Mouse (Mus musculus) adrenal gland, postnatal 25 days (tissue): ENCODE results near the gene Lhfp. TPM values are rescaled to one million over a fixed set of nuclear protein-coding genes. Genes with fewer than 3 reads are reported as not detected.
"Not testable (repeated sequence)": the region's sequence is repeated elsewhere in the genome, so short reads cannot be mapped to it uniquely, and the experiment has no call there.

Experiments used
- DNase-seq: peaks from one replicate; pipeline ENCODE4 v3.0.0; 2021; ENCODE audit warnings: mixed read lengths
- total RNA-seq: library from RNA; stranded (reverse); gene quantifications from 2 replicates; pipeline ENCODE4 v1.2.3, GENCODE M21; 2021

Gene Lhfp
- total RNA-seq, 1 experiment from 2014 or later, result 20.4 TPM

DNA sequence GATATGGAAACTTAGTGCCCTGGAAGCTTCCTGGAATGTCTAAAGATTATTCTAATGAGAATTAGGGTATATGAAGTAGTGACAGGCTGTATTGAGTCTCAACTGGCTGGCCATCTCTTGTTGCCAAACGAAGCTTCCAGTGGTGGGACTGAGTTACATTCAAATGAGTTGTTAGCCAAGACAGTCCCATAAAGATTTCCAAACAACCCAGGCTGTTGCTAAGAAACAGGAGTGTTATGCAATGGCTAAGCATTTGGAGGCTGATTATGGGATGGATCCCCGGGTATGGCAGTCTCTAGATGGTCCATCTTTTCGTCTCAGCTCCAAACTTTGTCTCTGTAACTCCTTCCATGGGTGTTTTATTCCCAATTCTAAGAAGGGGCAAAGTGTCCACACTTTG, 240.7 kb downstream of the Lhfp start:
- not testable (repeated sequence) for DNase-seq

DNA sequence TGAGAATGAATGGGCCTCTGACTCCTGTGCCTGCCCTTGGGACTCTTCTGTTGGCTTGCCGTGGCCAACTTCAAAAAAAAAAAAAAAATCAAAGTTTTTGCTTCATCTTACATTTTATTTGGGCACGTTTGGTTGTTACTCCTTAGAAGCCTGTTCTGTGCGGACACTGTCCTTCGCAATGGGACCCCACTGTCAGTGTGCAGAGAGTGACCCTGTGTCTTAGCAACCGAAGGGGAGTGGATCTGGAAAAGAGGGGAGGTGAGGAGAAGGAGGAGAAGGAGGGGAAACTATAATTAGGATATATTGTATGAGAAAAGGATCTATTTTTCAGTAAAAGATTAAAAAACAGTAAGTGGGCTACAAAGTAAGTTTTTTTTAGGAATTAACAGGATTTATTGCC, 242.7 kb downstream of the Lhfp start:
- no peak for DNase-seq

DNA sequence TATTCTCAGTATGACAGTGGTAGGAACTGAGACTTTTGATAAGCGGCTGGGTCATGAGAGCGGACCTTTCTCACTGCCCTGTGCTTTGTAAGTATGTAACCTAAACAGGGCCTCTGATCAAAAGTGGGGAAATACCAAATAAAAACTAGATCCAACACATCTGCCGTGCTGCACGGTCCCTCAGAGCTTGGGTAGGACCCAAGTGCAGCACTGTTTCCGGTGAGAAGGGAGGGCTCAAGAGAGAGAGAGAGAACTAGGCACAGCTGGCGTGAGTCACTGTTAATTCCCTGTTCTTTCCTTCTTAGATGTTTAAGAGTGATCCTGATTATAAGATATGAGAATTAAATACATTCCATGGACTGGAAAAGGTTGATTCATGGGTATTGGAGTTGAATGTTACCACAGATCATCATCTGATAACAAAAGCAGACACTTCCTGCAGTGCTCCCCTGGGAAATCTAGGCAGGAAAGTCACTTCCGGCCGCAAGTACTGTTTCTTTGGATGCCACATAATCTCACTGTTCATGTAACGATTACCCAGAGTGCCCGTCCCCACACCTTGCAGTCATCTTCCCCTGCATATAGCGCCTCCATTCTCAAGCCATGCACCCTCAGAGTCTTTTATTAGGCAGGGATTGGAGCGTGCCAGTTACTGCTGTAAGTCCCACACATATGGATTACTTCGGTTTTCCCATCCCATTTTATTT, 243.3 kb downstream of the Lhfp start:
- DNase-seq, result no peak

DNA sequence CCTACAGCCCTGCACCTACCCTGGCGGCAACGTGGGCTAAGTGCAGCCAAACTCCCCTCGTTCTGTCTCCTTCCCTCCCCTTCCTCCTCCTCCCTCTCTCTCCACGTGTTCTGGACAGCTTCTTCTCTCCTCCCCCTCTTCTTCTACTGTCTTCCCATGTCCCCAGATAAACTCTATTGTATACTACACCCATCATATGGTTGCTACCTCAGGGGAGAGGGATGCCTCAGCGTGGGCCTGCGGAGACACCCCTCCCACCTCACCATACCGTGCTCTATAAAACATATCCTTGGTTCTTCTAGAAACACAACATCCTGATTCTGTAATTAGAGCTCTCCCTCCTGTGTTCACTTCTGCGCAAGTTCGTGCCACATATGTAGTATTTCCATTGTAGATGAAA, 247.3 kb downstream of the Lhfp start:
- no peak for DNase-seq

DNA sequence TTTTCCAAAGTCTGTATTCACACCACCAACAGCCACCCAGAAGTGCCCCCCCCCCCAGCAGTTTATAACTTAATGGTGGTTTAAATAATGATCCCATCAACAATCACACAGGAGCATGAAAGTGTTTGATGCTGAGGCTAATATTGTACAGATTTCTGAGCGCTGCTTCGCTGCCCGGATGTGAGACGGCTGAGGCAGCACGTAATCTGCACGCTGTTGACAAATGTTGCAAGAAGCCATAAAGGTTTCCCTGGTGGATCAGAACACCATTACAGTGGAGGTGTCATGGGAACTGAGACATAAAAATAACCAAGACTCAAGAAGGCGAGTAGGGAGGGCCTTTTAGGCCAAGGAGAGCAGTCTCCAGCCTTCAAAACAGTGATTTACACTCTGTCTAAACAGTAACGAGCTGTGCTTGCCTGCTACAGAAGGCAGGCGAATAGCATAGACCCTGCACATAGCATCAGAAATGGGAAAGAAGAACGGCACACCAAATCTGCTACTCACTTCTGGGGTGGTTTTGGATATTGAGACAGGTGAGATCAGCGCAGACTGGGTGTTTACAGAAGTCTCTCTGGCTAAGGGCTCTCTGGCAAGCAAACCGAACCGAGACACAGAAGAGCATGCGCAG, 248.4 kb downstream of the Lhfp start:
- DNase-seq, result no peak

DNA sequence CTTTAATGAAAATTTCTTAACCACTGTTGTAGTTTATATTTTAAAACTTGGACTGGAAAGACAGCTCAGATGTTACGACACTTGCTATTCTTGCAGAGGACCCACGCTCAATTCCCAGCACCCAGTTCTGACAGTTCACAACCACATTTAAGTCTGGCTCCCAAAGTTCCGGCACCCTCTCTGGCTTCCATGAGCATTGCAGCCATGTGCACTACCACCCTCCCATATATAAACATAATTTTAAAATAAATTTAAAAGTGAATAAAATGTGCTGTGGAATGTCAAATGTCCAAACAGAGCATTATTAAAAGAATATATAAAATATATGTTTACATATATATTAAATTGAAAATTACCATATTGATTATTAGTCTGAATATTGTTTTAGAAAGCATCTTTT, 249.9 kb downstream of the Lhfp start:
- DNase-seq, result no peak

DNA sequence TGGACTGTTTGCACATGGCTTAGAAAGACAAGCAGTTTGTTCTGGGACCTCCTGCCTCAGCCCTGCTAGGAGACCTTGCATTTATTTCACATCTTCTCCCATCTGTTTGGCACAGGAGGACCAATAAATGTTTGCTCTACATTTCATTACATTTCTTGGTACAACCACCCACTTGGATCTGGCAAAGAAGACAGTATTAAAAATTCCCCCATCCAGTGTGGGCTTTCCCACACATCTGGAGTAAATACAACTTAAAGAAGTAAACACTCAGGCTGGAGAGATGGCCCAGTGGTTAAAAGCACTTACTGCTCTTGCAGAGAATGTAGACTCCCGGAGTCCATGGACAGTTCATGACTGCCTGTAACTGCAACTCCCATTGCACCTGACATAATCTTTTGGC, 250.6 kb downstream of the Lhfp start:
- no peak for DNase-seq

DNA sequence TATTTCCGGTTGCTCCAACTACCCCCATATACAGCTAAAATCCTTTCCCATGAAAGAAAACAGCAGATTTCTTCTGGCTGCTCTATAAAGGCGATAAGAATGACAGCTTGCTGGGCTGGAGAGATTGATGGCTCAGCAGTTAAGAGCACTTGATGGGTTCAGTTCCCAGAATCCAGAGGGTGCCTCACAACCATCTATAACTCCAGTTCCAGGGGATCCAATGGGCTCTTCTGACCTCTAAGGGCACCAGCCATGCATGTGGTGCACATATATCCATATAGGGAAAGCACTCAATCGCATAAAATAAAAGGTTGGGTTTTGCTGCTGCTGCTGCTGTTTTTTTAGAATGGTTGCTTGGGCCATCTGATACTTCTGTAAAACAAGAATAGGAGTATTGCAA, 251.1 kb downstream of the Lhfp start:
- no peak for DNase-seq

DNA sequence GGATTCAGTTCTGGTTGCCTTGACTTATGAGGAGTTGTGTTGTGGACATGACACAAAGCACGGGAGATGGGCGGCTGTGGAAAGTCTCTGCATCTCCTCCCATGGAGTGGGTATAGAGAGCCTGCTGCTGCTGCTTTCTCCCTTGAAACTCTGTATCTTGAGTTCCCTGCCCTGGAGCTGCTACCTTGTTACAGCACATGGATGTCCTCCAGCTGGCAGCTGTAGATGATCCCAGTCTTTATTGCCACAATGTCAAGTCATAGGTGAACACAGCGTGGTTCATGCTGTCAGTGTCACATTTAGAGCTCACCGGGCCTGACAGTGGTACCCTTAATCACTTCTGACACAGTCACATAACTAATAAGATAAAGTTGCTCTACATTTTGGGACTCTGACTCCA, 251.7 kb downstream of the Lhfp start:
- no peak for DNase-seq

DNA sequence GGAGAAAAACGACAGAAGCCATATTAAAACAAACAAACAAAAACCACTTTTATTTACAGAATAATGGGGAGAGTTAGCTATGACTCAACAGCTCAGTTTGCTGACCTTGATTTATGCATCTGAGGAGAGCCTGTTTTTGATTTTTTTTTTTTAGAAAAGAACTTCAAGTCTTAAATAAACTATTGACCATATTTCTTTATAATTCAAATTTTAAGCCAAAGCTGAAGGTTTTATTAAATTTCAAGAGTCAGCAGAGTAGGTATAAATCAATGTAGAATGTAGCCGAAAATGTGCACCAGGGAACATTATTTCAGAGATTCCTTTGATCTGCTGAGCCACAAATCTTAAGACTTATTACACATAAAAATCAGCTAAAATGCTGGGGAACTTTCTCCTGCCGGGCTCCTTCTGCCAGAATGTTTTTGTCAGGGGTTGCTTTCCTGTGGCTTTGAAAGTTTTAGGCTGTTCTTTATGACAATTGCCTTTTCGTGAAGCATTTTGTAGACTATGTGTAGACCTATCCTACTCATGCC, 252.6 kb downstream of the Lhfp start:
- no peak for DNase-seq

DNA sequence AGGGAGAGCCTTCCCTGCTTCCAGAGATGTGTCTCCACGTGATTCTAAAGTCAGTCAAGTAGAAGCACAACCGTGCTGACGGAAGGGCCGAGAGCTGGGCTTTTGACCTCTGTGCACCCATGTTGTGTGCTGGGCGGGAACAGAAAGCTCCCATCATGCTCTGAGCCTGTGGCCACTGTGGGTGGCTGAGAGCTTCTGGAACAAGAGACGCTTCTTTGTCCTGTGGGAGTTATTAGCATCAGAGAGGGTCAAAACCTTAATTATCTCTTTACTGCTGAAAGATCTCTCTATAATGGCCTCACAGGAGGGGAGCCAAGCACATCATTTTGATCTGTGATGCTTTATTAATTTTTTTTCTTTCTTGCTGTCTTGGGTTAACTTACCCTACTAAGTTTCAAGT, 253.5 kb downstream of the Lhfp start:
- no peak for DNase-seq

DNA sequence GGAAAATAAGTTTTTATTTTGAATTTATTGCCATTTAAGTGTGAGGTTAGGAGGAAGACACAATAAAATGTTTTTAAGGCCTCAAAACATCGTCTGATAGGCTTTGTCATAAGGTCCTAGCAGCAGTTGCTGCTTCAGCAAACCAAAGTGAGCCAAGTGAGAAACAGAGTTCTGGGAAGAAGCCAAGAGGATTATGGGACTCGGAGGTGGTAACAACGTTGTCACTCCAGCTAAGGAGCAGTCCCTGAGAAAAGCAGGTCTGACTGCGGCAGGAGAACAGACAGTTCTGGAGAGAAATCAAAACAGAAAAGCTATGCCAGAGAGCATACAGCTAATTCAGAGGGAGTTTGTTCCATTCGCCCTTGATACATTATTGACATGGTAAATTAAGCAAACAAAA, 260.5 kb downstream of the Lhfp start:
- DNase-seq, result no peak

DNA sequence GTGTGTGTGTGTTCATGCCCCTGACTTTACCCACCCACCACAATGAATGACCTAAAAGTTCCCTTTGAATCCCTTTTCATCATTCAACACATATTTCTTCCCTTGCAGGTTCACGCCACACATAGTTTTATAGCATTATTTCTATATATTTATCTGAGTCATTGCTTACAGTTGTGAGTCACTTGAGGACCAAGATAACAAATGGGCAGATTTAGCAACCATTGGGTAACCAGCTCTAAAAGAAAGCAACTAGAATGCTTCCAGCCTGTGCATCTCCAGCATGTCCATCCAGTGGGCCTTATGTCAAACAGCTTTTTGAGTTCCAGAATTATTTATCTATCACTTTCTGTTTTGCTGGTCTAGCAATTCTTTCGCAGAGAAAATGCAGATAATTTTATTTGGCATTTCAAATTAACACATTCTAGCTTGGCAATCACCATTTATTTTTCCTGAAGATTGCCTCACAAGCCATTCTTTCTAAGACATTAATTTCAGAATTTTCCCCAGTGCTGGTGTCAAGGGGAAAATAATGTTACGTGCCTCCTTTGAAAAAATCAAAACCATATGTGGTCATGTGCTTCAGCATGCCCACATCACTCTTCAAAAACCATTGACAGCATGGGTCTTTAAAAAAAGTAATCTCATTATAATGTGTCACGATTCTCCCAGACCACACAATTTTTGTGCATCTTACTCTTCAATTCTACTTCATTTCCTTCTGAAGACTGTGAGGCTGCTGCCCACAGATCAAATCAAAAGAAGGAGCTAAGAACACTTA, 263.0 kb downstream of the Lhfp start:
- no peak for DNase-seq

DNA sequence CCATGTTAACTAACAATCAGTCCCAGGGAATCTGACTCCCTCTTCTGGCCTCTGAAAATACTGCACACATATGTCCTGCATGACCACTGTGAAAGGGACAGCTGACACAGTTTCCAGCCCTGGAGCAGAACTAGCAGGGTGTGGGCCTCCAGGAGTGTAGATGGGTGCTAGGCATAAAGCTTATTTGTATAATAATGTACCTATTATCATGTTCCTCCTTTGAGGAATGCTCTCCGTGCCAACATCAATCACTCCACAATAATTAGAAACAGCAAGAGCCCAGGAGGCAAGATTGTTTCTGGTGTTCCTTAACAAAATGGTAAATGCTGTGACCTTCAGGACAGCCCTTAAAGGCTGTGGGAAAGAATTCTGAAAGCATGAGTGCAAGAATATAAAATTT, 264.5 kb downstream of the Lhfp start:
- no peak for DNase-seq

DNA sequence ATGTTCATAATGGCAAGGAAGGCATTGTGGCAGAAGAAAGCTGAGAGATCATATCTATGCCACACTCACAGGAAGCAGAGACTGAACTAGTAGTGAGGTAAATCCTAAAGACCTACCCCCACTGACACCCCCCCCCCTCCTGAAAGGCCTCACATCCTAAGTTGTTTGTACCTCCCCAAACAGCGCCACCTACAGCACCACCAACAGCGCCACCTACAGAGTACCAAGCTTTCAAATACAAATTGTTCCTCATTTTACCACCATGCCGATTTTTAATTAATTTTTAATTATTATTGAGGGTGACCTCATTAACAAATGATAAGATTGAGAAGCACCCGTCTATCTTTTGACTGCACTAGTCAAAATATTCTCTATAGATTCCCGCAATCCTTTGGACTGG, 267.3 kb downstream of the Lhfp start:
- DNase-seq, result no peak

DNA sequence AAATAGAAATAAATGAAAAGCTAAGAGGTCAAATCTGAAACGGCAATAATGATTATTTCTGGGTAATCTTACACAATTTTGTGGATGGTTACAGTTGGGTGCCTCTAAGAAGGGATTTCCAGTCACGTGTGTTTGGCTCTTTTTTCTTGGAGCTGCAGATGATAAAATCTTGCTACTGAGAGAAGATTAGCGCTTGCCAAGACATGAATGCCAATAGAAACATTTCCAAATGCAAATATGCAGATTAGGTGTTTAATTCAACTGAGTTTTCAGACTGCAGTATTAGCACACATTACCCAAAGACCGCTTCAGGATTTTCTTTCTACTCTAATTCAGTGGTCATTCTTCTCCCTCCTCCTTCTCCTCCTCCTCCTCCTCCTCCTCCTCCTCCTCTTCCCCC, 268.8 kb downstream of the Lhfp start:
- no peak for DNase-seq

DNA sequence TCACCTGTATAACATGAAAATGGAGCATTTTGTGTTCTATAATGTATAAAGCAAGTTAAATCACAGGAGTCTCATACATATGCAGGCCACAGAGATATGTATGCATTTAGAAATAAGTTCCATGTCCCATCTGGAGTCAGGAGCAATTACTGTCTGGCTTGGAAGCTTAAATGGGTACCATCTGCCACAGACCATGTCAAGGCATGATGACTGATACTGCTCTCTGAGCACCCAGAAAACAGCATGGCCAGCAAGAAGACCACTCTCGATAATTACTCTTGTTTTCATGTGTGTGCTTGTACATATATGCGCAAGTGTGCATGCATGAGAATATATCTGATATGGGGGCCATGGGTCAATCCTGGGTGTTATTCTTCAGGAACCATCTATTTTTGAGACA, 269.3 kb downstream of the Lhfp start:
- no peak for DNase-seq

Other genes starting within 250 kb of the Lhfp start
- gene Cog6, start 24.3 kb upstream of the Lhfp start, total RNA-seq, result 33.5 and 39.0 TPM in 2 replicates